Mouse (Mus musculus): ENCODE data around the gene Mapk11. TPM values are rescaled to one million over a fixed set of nuclear protein-coding genes. Genes with fewer than 3 reads are reported as not detected.

Mapk11 gene
- total and polyA plus RNA-seq, 3 experiments, result 0.04 TPM; not detected in 1

DNA sequence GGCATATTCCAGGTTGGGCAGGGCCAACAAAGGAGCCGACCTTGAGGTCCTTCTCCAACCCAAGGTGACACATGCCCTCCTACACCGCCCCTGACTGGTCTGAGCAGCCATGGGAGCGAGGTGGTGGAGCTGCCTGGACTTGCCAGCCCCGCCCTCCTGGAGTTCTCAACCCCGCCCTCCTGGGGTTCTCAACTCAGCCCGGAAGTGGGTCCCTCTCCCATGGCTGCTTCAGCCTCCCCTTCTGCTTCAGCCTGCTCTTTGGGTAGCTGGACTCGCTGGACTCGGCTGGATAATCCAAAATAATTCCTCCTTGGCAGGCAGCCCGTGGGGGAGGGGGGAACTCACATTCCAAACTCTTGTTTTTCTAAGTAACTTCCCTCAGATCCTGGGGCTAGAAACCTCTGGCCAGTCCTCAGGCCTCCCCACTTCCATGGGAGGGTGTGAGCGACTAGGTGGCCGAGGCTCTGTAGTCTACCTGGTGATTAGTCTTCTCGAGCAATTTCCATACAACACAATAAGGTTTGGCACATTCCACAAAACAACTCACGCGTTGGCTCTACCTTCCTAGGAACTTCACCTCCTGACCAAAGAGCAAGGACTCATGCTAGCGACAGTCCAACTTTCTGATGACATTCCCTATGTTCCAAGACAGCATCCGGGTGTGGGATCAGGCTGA, 29.7 kb upstream of the Mapk11 start:
- Histone ChIP-seq H3K9ac (ENCODE audit: control insufficient read depth, low read depth, low read length, poor library complexity, severe bottlenecking) (no peak overlapping the region), H3K36me3 (ENCODE audit: control insufficient read depth in 1 of 2, insufficient read depth in 2 of 2, low read length in 2 of 2) (peaks cover 0 to 11% of the 10 kb centered on the region in 2 experiments; a peak in 2 of 4 replicates), H3K4me1 (ENCODE audit: control insufficient read depth in 1 of 2, insufficient read depth in 2 of 2, low read length in 2 of 2) (peaks cover 4 to 16% of the 10 kb centered on the region in 2 experiments; a peak in 3 of 4 replicates), H3K27ac (ENCODE audit: control insufficient read depth, low read depth, low read length) (no peak overlapping the region), H3K79me2 (ENCODE audit: control insufficient read depth, insufficient read depth, low read length, poor library complexity) (no peaks in the 10 kb centered on the region), H3K27me3 (ENCODE audit: control insufficient read depth in 1 of 2, insufficient read depth in 2 of 2, low read length in 2 of 2) (no peaks in the 10 kb centered on the region), H3K9me3 (replicated peaks; ENCODE audit: insufficient read depth, low read length) (no peaks in the 10 kb centered on the region), H3K4me3 (ENCODE audit: control insufficient read depth in 1 of 2, insufficient read depth in 1 of 2, low read depth in 2 of 2, low read length in 2 of 2) (no peak overlapping the region)
- no peak for DNase-seq (ENCODE audit: low read depth, low spot score)
- TF ChIP-seq SMC3 (IDR thresholded peaks at IDR 0.05; ENCODE audit: low read depth, low read length) (no peak), MEF2A (IDR thresholded peaks at IDR 0.05; ENCODE audit: extremely low read depth, insufficient replicate concordance, low read depth, low read length, poor library complexity, severe bottlenecking) (no peak), MAFK (IDR thresholded peaks at IDR 0.05; ENCODE audit: borderline replicate concordance, low read depth, low read length) (no peak), ETS1 (IDR thresholded peaks at IDR 0.05; ENCODE audit: low read depth, low read length) (no peak), MYB (IDR thresholded peaks at IDR 0.05; ENCODE audit: low read depth, low read length) (no peak), RCOR1 (IDR thresholded peaks at IDR 0.05; ENCODE audit: low read depth, low read length) (no peak), ZNF384 (IDR thresholded peaks at IDR 0.05; ENCODE audit: low read depth, low read length) (no peak), CHD2 (IDR thresholded peaks at IDR 0.05; ENCODE audit: low read length) (no peak), NRF1 (IDR thresholded peaks at IDR 0.05; ENCODE audit: insufficient read depth, low read depth, low read length, poor library complexity, severe bottlenecking) (no peak), MAZ (IDR thresholded peaks at IDR 0.05; ENCODE audit: low read depth, low read length) (no peak), MYC (IDR thresholded peaks at IDR 0.05; ENCODE audit: low read depth, low read length) (no peak), UBTF (IDR thresholded peaks at IDR 0.05; ENCODE audit: borderline replicate concordance, insufficient read depth, low read depth, low read length) (no peak), POLR2A (IDR thresholded peaks at IDR 0.05; ENCODE audit: control insufficient read depth in 1 of 2, insufficient read depth in 1 of 2, low read depth in 1 of 2, low read length in 2 of 2, poor library complexity in 1 of 2) (no peak), BHLHE40 (IDR thresholded peaks at IDR 0.05; ENCODE audit: borderline replicate concordance, low read depth, low read length) (no peak), KAT2A (conservative IDR thresholded peaks at IDR 0.05; ENCODE audit: low read depth, low read length) (no peak), GATA1 (IDR thresholded peaks at IDR 0.05; ENCODE audit: low read depth, low read length) (no peak), TBP (IDR thresholded peaks at IDR 0.05; ENCODE audit: low read depth, low read length) (no peak), E2F4 (IDR thresholded peaks at IDR 0.05; ENCODE audit: borderline replicate concordance, low read depth, low read length) (no peak)

DNA sequence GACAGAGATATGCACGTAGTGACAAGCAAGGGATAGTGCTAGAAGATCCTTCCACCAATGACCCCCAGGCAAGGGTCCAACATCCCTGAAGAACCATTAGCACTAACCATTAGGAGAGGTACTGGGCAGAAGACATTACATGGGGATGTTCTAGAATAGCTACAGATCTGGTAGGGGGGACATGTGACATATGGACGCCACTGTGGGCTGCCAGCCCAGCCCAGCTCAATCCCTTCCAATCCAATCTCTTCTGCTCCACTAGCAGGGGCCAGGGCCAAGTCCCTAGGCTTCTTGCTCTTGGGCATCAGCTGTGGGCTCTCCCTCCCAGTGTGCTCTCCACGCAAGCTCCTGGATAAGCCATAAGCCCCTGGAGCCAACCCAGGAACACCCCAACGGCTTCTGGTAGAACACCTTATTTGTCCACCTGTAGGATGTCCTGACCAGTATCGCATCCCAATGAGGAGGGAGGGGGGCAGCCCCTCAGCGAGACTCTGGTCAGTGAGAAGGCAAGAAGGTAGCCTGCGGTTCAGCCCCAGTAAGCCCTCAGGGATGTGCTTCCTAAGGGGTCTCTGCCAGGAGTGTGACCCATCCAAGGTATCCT, 28.9 kb upstream of the Mapk11 start:
- no peaks in the 10 kb centered on the region for H3K9me3 ChIP-seq (replicated peaks; ENCODE audit: insufficient read depth, low read length)
- H3K27ac ChIP-seq (ENCODE audit: control insufficient read depth, low read depth, low read length), result no peak overlapping the region
- peaks cover 0 to 11% of the 10 kb centered on the region in 2 experiments; a peak in 2 of 4 replicates for H3K36me3 ChIP-seq (ENCODE audit: control insufficient read depth in 1 of 2, insufficient read depth in 2 of 2, low read length in 2 of 2)
- H3K4me3 ChIP-seq (ENCODE audit: control insufficient read depth in 1 of 2, insufficient read depth in 1 of 2, low read depth in 2 of 2, low read length in 2 of 2), result no peak overlapping the region
- no peak for DNase-seq (ENCODE audit: low read depth, low spot score)
- no peaks in the 10 kb centered on the region for H3K79me2 ChIP-seq (ENCODE audit: control insufficient read depth, insufficient read depth, low read length, poor library complexity)
- H3K27me3 ChIP-seq (ENCODE audit: control insufficient read depth in 1 of 2, insufficient read depth in 2 of 2, low read length in 2 of 2), result no peaks in the 10 kb centered on the region
- H3K9ac ChIP-seq (ENCODE audit: control insufficient read depth, low read depth, low read length, poor library complexity, severe bottlenecking), result no peak overlapping the region
- TF ChIP-seq POLR2AphosphoS2 (IDR thresholded peaks at IDR 0.05; ENCODE audit: low read length) (no peak), MAX (IDR thresholded peaks at IDR 0.05; ENCODE audit: low read length) (no peak), USF1 (IDR thresholded peaks at IDR 0.05; ENCODE audit: low read depth, low read length) (no peak)
- peaks cover 4 to 16% of the 10 kb centered on the region in 2 experiments; a peak in 3 of 4 replicates for H3K4me1 ChIP-seq (ENCODE audit: control insufficient read depth in 1 of 2, insufficient read depth in 2 of 2, low read length in 2 of 2)

Measured in MEL (cell line).